Mouse (Mus musculus) cerebellum, adult 2 months (tissue): Measurements from ENCODE around the gene Narf. TPM values are rescaled to one million over a fixed set of nuclear protein-coding genes. Genes with fewer than 3 reads are reported as not detected.

Source experiments
- DNase-seq, 2 experiments: peaks; one replicate each; pipeline ENCODE4 v3.0.0; 2021
- H3K27ac ChIP-seq: fragments of 200-500 bp; 2 replicates; pipeline ENCODE4 v1.5.1; 2012; ENCODE audit warnings: low read length, control low read depth, inconsistent platforms; ENCODE audit not compliant: insufficient read depth
- H3K27me3 ChIP-seq: fragments of 200-500 bp; 2 replicates; pipeline ENCODE4 v1.6.1; 2012; ENCODE audit warnings: inconsistent platforms, mild to moderate bottlenecking, low read length, moderate library complexity; ENCODE audit not compliant: control insufficient read depth, insufficient read depth
- H3K4me1 ChIP-seq: fragments of 200-500 bp; 2 replicates; pipeline ENCODE4 v1.6.1; 2011; ENCODE audit warnings: low read length; ENCODE audit not compliant: control insufficient read depth, insufficient read depth
- H3K4me3 ChIP-seq: fragments of 200-500 bp; replicated peaks from 2 replicates; pipeline ENCODE3; 2011; ENCODE audit warnings: mild to moderate bottlenecking, low read depth, low read length, control low read depth; ENCODE audit not compliant: insufficient read depth
- CTCF ChIP-seq: fragments of 200-500 bp; IDR thresholded peaks from 2 replicates; pipeline ENCODE4 v1.5.1; 2011; ENCODE audit warnings: low read depth, mild to moderate bottlenecking, control low read depth, low read length, moderate library complexity, borderline replicate concordance; ENCODE audit not compliant: insufficient read depth
- POLR2A ChIP-seq: fragments of 200-500 bp; IDR thresholded peaks from 2 replicates; pipeline ENCODE4 v1.6.1; 2011; ENCODE audit warnings: low read length, control low read depth, borderline replicate concordance; ENCODE audit not compliant: insufficient read depth
- WGBS: fragments of 180-500 bp; shearing (Covaris S2); methylation state at CpG from one replicate; pipeline ENCODE4 v1.1.7; 2018; 5-methylcytosine and 5-hydroxymethylcytosine counted together
- polyA plus RNA-seq: library from polyadenylated mRNA; depleted of rRNA; stranded (reverse); fragments of >200 nt; gene quantifications from 2 replicates; pipeline ENCODE4 v1.2.3, GENCODE M21; 2012

Narf gene
- polyA plus RNA-seq, 1 experiment = 60.4 TPM

DNA sequence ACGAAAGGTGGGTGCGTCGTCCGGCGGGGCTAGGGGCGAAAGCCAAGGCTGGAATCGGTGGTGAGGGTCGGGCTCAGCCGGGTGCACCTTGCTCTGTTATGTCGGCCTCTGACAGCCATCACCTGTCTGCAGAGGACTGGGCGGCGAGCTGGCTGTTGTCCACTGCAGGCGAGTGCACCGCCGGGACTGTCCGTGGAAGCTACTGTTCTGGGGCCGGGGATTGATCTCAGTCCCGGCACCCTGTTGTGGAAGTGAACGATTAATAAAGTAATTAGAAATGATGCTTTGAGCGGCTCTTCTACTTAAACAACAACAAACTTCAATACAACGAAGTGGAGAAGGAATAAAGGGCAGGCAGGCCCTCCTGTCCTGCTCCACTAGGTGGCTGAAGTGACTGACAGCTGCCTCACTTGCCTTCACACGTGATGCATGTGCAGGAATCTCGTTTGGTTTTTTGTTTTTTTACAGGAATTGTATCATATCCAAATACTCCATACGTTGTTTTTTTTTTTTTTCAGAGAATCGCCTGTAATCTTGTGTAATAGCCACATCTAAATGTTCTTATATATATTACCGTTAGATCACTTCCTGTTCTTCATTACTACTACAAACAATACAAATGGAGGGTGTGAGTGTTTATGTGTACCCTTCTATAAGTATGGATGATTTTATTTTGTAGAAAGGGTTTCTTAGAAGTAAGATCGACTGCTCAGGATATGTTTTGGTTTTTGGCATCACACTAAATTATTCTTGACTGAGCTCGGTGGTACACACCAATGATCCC is 484 bp downstream of the Narf start:
- WGBS = 1% methylated on average over 28 of the region's 28 CpGs
- H3K4me1 ChIP-seq = peaks cover 10% of the 10 kb centered on the region
- DNase-seq = no peak
- H3K4me3 ChIP-seq = peak overlapping the region; percentile 81
- peak; percentile 47 for TF ChIP-seq CTCF
- TF ChIP-seq POLR2A = no peak
- no peaks in the 10 kb centered on the region for H3K27me3 ChIP-seq
- H3K27ac ChIP-seq = peak overlapping the region; percentile 70

DNA sequence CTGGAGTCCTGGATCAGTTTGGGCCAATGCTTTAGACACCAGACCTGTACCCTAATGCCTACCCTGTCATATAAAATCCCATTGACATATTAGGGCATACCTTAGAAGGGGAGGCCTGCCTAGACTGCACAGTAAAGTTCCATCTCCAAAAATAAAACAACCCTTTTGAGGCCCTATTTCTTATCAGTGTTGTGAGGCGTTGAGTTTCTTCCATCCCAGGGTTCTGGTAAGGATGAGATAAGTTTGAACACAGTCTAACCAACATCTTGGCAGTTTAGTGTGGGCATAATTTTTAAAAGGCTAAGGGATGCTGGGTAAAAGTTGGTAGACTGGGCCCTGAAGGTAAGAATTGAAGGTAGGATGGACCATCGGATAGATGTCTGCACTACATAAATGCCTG is 2.6 kb downstream of the Narf start:
- no peak overlapping the region for H3K27ac ChIP-seq
- peaks cover 10% of the 10 kb centered on the region for H3K4me1 ChIP-seq
- no peak for DNase-seq
- WGBS = 97% methylated on average over 2 of the region's 2 CpGs
- H3K4me3 ChIP-seq = no peak overlapping the region
- no peak for TF ChIP-seq POLR2A
- TF ChIP-seq CTCF = no peak
- no peaks in the 10 kb centered on the region for H3K27me3 ChIP-seq

DNA sequence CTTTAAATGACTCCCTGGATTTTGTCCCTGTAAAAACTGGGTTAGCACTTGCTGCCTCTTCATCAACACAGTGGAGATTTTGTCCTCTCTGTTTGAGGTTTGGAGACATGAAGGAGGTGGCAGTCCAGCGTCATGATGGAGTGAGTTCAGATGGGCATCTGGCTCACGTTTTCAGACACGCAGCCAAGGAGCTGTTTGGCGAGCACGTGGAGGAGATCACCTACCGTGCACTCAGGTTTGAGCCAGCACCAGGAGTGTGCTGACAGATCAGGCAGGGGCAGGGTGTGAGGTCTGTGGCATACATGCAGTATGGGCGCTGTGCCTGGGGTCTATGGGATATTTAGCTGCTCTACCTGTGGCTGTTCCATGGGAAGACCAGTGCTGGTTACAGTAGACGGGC is 13.1 kb downstream of the Narf start:
- Histone ChIP-seq H3K27ac (no peak overlapping the region), H3K4me3 (no peak overlapping the region), H3K4me1 (peaks cover 3% of the 10 kb centered on the region; the same call in 1 of the 2 replicates), H3K27me3 (no peaks in the 10 kb centered on the region)
- peak in 1 of 2 experiments; percentile 25 for DNase-seq
- WGBS = 21% methylated on average over 8 of the region's 8 CpGs
- TF ChIP-seq POLR2A = no peak
- TF ChIP-seq CTCF = no peak

DNA sequence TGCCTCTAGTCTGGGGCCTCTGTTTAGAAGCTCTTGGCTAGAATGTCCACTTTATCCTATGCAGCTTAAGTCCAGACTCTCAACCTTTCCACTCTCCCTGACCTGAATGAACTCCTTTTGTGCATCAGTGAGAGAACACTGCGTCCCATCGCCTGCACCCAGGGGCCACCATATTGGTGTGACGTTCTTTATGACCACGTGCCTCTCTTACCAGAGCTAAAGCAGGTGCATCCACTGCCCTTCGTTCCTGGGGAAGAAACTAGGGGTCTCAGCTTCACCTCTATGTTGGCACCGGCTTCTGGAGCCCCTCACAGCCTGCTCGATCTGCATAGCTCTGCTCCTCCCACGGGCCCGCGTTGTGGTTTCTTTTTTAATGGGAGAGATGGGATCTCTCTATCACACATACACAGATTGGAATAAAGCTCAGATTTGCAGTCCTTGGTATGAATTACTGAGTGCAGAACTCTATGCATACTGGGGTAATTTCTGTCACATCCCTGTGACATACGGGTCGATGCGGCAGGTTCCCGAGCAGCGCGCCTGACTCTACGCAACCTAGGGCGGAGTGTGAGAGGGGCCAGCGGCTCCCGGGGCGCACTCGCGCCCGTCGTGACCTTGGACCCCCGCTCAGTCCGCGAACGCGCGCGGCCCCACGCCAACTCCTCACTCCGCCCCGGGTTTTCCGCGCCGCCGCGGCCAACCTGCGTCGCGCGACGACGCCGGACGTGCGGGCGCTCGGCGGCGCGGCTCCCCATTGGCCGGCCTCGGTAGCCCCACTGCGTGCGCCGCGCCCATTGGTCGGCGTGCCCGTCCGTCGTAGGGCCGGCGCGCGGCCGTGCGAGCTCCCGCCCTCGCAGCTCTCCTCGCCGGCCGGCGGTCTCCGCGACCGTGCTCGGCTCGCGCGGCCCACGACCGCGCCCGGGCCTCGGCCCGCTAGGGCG is 22.4 kb downstream of the Narf start, which contains the start of gene Foxk2:
Gene Foxk2 (plus strand): TSS at position 831 of the 941 bp plus-strand sequence.
- DNase-seq = peak; percentile 91 to 95
- Histone ChIP-seq H3K27me3 (no peaks in the 10 kb centered on the region), H3K27ac (peak within 1 kb of the TSS; percentile 96), H3K4me3 (peak within 1 kb of the TSS; percentile 83), H3K4me1 (no peaks in the 10 kb centered on the region; the same call in 1 of the 2 replicates)
- TF ChIP-seq POLR2A (peak; percentile 53; the same call in 1 of the 2 replicates), CTCF (no peak)
- WGBS = under 1% methylated on average over 89 of the region's 91 CpGs

DNA sequence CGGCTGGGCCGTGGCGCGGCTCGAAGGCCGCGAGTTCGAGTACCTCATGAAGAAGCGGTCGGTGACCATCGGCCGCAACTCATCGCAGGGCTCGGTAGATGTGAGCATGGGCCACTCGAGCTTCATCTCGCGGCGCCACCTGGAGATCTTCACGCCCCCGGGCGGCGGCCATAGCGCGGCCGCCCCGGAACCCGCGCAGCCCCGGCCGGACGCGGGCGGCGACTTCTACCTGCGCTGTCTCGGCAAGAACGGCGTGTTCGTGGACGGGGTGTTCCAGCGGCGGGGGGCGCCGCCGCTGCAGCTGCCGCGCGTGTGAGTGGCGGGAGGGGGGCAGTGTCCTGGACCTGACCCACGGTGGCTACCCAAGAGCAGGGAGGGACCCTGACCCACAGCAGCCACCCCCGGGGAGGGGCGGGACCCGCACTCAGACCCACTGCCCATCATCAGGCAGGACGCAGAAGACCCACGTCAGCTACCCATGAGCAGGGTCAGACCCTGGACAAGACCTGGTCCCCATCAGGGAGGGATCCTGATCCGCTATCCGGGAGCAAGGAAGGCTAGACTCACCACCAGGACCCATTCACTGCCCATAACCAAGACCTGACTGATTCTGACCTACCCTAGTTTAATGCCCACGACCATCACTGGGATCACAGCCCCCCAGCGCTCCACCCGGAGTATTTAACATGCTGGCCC is 23.3 kb downstream of the Narf start:
- TF ChIP-seq POLR2A = no peak
- TF ChIP-seq CTCF = no peak
- DNase-seq = peak; percentile 50 to 55

DNA sequence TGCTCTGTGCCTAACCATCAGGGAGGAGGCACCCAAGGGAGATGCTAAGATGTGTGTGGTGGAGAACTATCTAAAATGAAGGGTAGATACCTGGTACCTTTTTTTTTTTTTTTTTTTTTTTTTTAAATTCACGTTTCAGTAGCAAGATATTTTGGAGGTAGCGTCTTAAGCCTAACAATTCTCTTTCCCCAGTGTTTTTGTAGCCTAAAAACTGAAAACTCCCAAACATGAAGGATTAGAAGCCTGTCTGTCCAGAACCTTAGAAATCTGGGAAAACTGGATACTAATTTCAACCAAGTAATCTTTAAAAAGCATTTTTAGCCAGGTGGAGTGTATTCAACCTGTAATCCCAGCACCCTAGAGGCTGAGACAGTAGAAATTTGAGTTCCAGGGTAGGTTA is 24.0 kb downstream of the Narf start:
- WGBS = 31% methylated on average over 2 of the region's 2 CpGs
- TF ChIP-seq POLR2A = no peak
- TF ChIP-seq CTCF = no peak
- H3K4me1 ChIP-seq = no peaks in the 10 kb centered on the region; the same call in 1 of the 2 replicates
- no peaks in the 10 kb centered on the region for H3K27me3 ChIP-seq
- DNase-seq = no peak
- no peak overlapping the region for H3K27ac ChIP-seq
- H3K4me3 ChIP-seq = peak overlapping the region; percentile 68

More for the DNA sequence above, 23.3 kb downstream of the Narf start:
- peak overlapping the region; percentile 68 for H3K4me3 ChIP-seq
- under 1% methylated on average over 59 of the region's 60 CpGs for WGBS
- H3K4me1 ChIP-seq = no peaks in the 10 kb centered on the region; the same call in 1 of the 2 replicates
- H3K27me3 ChIP-seq = no peaks in the 10 kb centered on the region
- no peak overlapping the region for H3K27ac ChIP-seq

DNA sequence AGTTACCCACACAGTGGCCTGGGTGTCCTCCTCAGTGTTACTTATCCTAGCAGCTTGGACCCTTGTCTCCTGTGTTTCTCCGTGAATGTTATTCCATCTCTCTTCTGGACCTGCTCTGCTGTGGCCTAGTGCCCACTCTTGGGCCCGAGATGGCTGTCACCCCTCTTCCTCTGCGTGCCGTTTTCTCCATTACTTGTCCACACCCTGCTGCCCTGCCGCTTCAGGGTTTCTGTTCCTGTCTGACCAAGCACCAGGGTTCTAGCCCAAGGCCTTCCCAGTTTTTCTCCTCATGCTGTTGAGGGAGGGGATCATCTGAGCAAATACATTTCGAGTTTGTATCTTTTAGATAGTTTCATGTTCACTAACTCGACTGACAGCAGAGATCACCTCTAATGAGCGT is 40.5 kb downstream of the Narf start:
- Histone ChIP-seq H3K27me3 (no peaks in the 10 kb centered on the region), H3K4me3 (no peak overlapping the region), H3K4me1 (peaks cover 9% of the 10 kb centered on the region), H3K27ac (no peak overlapping the region)
- WGBS = 82% methylated on average over 8 of the region's 8 CpGs
- no peak for TF ChIP-seq POLR2A
- no peak for TF ChIP-seq CTCF
- DNase-seq = no peak
